Mouse (Mus musculus) liver, postnatal 0 days (tissue): ENCODE measurements around the gene Ccl22.

Experiments
- CTCF ChIP-seq: sonication (generic); IDR thresholded peaks from 2 replicates; pipeline ENCODE4 v1.5.1; 2016; ENCODE audit warnings: antibody characterized with exemption, low read depth
- EP300 ChIP-seq: IDR thresholded peaks from 2 replicates; pipeline ENCODE4 v1.6.1; 2016; ENCODE audit warnings: antibody characterized with exemption, low read depth, mild to moderate bottlenecking

GRCm38 (mm10) chr8:94696566-94696965 is 48.8 kb upstream of the Ccl22 start:
- no peak for TF ChIP-seq EP300
- no peak for TF ChIP-seq CTCF
